Mouse (Mus musculus) heart, adult 2 months (tissue): ENCODE data around the gene Lamtor5.

Source experiments
- CTCF ChIP-seq: fragments of 200-600 bp; IDR thresholded peaks from 2 replicates; pipeline ENCODE4 v1.8.1; 2022; ENCODE audit warnings: antibody characterized with exemption, mild to moderate bottlenecking, moderate library complexity
- EP300 ChIP-seq: fragments of 200-500 bp; IDR thresholded peaks from 2 replicates; pipeline ENCODE4 v1.6.1; 2011; ENCODE audit warnings: low read depth, low read length, control low read depth; ENCODE audit not compliant: insufficient read depth
- POLR2A ChIP-seq: fragments of 200-500 bp; IDR thresholded peaks from 2 replicates; pipeline ENCODE4 v1.6.1; 2011; ENCODE audit warnings: mild to moderate bottlenecking, low read depth, low read length, control low read depth; ENCODE audit not compliant: insufficient read depth

DNA sequence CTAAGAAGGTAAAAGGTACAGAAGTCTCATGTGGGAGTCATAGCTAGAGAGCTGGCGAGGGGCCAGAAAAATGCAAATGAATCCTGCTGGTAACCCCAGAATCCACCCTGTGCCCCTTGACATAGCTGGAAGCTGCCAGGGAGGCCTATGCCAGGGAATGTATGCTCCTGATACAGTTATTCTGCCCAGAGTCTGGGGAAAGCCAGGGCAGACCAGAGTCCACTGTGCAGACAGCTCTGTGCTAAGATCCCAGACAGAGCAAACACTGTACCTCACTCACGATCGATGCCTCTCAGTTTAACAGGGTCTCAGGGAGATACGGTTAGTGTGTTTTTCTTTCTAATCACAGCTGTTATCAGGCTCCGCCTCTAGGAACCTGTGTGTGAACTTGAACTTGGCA, 48.8 kb upstream of the Lamtor5 start:
- TF ChIP-seq EP300 (no peak), POLR2A (no peak), CTCF (no peak)
